Mouse (Mus musculus): ENCODE measurements around the gene Gfpt2.
A peak's percentile ranks its signal among the peaks of the same experiment; 100 is the strongest.
"Not testable (repeated sequence)": the region's sequence is repeated elsewhere in the genome, so short reads cannot be mapped to it uniquely, and the experiment has no call there.

The Gfpt2 gene

DNA sequence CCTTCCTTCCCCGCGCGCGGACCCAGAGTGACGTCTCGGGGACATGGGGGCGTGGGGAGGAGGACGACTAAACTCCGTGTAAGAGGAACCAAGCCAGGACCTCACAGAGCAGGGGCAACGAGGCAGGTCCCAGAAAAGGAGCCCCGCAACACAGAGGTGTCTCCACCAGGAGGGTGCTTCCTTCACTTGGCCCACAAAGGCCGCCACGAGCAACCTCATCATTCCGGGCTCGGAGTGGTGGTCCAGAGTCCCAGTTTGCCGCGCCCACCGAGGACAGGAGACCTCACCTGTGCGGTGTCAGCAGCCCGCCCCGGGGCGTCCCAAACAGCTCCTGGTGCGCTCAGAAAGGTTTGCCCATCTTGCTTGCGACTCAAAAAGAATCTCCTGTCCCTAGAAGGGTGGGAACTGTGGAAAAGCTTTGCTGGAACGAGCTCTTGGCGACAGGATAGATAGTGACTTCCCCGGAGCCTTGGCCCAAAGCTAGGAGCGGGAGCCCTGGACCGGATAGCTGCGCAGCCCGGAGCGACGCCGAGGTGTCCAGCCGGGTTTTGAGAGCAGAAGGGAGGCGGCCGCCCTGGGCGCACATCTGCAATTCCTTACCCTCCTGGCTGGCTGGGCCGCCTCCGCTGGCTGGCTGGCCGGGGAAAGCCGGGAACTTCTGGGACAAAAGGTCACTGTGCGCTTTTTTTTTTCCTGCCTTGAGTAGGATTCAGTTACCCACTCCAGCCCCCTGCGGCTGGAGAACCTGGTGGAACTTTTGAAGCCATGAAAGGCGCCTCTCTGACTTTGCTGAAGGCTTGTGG is 565 bp downstream of the Gfpt2 start:
- DNase-seq (ENCODE audit: low spot score in 2 of 2) = no peak

DNA sequence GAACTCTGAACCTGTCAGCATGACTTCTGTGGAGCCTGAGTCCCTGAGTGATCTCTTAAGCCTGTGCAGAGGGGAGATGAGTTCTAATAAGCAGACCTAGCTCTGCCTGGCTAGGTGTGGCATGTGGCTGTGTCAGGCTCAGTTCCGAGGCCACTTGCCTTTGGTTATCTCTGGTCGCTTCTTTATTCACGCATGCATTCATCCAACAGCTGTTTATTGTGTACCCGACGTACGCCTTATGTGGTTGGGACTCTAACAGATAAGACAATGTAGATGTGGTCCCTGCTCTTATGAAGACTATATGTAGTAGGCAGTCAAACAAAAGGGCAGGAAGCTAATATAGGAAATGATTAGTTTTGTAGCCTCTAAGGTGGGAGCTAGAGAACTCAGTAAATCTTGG is 5.0 kb downstream of the Gfpt2 start:
- no peak for DNase-seq (ENCODE audit: low spot score in 2 of 2)

DNA sequence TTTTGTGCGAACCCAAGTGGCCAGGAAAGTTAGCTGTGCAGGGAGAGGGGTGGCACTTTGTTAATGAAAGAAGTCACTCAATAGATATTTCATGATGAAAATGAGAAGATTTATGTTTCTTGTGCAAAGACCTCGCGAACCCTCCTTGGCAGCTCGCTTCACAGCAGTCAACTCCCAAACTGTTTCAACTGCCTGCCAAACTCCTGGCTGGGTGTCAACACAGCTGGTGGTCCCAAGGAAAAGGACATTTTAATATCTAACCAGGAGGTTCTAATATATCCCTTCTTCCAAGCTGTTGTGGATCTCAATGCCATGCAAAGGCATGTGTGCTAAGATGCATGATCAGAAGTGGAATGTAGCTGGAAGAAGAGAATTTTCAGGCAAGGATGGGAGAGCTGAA is 7.5 kb downstream of the Gfpt2 start:
- no peak for DNase-seq (ENCODE audit: low spot score in 2 of 2)

DNA sequence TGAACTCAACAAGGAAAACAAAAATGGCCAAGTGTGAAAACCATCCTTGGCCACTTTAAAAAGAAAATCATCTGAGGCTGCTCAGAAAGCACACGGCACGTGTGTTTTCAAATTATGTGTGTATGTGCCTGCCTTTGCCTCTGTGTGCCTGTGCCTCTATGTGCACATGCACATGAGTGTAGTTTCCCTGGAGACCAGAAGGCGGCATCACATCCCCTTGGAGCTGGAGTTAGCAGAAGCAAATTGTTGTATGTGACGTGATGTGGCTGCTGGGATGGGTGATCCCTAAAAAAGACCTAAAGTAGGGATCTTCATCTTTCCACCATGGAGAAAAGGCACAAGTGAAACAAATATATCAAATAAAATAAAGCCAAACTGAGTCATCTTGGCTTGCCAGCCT is 9.8 kb downstream of the Gfpt2 start:
- DNase-seq (ENCODE audit: low spot score in 2 of 2) = no peak

DNA sequence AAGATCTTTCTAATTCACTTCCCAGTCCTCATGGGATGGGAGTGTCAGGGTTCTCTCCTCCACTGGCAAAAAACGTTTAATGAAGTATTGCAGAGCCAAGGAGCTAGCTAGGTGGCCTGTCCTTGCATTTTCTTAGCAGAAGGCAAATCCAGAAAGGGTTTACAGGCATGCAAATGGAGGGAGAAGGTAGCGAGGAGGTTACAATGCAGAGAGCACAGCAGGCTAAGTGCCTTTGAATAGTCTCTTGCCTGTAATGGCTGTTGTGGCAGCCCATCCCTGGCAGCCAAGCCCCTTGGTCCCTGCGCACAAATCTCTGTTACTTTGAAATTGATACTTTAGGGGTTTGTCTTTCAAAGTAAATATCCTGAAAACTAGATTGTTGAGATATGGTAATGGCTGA is 12.2 kb downstream of the Gfpt2 start:
- DNase-seq (ENCODE audit: low spot score in 2 of 2) = no peak

DNA sequence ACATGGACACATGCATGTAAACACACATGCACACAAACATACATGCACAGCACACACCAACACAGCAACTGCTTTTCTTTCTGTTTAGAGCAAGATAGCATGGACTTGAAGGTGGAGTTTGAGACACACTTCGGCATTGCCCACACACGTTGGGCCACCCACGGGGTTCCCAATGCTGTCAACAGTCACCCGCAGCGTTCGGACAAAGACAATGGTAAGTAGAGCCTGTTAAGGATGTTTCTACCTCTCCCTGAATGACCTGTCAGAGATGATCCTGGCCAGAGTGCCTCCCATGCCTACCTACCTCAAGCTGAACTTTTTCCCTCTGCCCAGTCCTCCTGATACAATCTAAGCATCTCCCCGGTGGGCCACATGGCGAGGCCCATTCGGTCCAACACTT is 15.0 kb downstream of the Gfpt2 start:
- DNase-seq (ENCODE audit: low spot score in 2 of 2) = no peak

DNA sequence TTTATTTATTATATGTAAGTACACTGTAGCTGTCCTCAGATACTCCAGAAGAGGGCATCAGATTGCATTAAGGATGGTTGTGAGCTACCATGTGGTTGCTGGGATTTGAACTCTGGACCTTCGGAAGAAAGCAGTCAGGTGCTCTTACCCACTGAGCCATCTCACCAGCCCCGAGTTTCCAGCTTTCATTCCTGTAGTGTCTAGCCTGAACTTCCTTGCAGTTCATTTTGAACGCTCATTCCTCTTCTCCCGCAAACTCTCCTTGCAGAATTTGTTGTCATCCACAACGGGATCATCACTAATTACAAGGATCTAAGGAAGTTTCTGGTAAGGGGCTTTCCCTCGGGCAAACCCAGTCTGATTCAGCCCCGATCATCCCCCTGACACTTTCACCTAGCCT is 16.7 kb downstream of the Gfpt2 start:
- DNase-seq (ENCODE audit: low spot score in 2 of 2) = not testable (repeated sequence)

DNA sequence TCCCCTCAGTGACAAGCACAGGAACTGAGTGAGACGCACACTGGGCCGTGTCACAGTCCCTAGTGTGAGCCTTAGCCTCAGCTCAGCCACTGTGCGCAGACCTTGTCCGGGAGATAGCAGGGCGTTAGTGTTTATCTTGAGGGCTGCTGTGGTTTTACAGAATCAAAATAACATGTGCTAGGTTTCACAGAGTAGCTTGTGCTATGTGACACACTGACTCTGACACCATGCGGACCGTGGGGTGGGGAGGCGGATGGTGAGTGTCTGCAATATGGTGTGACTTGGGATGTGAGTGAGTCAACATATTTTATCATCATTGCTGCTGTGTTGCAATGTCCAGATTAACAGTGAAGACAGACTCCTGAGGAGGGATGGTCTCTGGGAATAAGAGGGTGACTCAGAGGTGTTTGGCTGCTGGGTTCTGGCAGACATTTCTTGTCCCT is 17.1 kb downstream of the Gfpt2 start:
- DNase-seq (ENCODE audit: low spot score in 2 of 2) = no peak

DNA sequence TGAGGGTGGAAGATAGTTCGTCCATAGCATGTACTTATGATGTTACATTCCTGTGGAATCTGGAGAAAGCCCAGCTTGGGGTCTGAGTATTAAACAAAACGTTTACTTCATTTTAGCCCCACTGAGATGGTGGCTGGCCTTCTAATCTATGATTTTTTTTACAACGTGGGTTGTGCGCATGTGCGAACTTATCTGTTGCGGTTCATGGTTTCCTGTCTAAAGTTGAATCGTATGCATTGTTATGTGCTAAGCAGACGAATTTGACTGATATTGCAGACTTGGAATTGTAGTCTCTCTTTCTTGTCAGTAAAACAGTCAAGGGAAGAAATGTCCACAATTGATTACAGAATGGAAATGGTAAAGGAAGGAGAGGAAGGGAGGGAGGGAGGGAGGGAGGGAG is 17.9 kb downstream of the Gfpt2 start:
- no peak for DNase-seq (ENCODE audit: low spot score in 2 of 2)

DNA sequence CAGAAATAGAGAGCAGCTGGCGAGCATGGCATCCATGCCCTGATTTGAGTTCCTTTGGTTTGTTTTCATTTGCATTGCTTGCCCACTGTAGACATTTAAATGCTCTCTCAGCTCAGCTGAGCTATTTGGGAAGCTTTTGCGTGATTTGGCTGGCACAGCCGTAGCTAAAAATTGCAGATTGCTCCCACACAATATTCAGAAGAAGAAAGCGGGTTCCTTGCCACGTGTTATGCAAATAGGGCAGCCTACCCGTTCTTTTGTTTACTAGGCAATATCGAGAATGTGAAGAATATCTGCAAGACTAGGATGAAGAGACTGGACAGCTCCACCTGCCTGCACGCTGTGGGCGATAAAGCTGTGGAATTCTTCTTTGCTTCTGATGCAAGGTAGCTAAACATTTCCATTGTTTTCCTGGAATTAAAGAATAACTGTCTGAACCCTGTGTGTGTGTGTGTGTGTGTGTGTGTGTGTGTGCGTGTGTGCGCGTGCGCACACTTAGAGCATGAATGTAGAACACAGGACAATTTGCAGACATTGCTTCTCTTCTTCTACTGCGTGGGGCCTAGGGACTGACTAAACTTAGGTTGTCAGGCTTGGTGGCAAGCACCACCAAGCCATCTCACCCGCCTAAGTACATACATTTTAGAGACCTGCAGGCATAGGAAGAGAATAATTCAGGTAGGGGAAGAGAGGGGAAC is 25.0 kb downstream of the Gfpt2 start:
- DNase-seq (ENCODE audit: low spot score in 2 of 2) = peak; percentile 90 to 92

DNA sequence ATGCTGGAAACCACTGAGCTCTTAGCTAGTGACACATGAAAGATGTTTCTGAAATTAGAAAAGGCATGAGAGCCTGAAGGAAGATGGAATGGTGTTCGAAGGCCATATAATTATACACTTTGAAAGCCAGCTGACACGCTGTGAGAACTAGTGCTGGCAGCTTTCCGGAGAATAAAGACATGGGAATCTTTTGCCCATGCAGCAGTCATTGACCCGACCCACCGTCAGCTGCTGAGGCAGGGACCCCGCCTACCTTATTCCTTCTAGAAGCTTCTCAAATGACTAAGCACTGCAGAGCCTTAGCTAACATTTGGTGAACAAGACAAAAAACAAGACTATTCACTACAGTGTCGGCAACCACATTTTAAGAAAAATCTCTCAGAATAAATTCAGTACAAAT is 25.7 kb downstream of the Gfpt2 start:
- DNase-seq (ENCODE audit: low spot score in 2 of 2) = peak; percentile 29 to 32

DNA sequence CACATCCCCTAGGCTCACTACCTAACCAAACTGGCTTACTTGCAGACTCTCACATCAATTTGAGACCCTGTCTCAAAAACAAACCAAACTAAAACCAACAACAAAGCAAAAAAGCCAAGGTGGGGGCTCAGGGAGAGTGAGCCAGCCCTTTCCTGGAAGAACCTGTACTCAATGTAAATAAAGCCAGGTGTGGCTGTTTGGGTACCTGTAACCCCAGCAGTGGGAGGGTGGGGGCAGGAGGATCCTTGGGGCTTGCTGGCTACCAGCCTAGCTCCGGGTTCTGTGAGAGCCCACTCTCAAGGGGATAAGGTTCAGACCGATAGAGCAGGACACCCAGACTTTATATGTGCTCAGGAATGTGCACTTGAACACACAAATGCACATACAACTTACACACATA is 26.9 kb downstream of the Gfpt2 start:
- no peak for DNase-seq (ENCODE audit: low spot score in 2 of 2)

DNA sequence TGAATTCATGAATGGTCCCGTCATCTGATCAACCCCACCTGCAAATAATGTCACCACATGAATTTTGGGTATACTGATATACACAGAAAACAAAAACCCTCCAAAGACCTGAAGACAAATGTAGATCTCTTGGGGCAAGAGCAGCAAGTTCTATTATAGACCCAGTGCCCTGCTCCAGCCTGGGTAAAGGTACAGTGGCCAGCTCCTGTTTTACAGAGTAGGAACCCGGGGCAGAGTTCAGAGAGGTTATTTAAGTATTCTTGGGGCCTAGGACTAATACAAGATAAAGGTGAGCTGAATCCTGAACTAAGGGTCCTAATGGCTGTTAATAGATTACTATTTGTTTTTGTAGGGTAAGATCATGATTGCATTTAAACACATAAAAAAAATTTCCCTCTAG is 27.6 kb downstream of the Gfpt2 start:
- DNase-seq (ENCODE audit: low spot score in 2 of 2) = no peak

DNA sequence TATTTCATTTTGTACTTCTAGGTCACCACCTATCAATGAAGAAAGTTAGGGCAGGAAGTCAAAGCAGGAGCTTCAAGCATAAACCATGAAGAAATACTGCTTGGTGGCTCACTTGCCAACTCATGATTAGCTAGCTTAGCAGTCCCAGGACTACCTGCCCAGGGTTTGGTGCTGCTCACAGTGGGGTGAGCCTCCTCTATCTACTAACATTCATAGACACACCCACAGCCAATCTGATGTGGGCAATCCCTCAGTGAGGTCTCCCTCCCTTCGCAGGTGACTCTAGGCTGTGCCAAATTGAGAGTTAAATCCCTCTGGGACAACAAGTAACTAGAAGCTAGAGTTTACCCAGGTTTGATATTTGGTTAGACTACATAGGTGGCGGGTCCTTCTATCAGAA is 28.4 kb downstream of the Gfpt2 start:
- DNase-seq (ENCODE audit: low spot score in 2 of 2) = no peak

DNA sequence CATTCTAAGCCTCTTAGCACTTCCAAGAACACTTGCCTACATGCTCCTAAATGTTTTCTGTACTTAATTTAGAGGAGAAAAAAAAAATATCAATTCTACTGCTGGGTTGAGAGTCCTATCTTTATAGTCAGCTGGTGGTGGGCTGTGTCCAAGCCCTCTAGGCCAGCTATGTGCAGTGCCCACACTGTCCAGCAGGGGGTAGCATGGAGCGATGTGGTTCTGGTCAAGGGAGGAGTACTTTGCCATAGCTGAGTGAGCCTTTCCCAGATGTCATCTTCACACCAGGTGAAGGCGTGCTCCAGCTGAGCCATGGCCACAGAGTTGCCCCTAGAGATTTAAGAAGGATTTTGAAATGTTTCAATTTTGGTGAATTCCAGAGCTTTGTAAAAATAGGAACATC is 30.9 kb downstream of the Gfpt2 start:
- peak in 1 of 2 experiments; percentile 56 for DNase-seq (ENCODE audit: low spot score in 2 of 2)

DNA sequence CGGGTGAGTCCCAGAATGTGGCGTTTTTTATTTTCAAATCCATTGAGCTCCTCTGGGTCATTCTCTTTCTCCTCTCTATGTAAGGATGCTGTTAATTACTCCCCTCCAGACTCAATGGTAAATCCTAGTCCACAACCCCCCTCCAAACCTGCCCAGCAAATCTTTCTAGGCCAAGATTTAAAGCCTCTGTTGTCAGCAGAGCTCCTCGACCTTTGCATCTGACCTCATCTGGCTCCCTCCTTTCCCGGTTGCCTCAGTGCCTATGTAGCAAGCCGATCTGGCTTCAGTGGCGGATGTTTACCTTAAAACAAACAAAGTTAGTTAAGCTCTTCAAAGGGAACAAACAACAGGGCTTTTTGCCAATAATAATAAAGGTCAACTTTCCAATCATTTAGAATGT is 33.3 kb downstream of the Gfpt2 start:
- DNase-seq (ENCODE audit: low spot score in 2 of 2) = no peak

DNA sequence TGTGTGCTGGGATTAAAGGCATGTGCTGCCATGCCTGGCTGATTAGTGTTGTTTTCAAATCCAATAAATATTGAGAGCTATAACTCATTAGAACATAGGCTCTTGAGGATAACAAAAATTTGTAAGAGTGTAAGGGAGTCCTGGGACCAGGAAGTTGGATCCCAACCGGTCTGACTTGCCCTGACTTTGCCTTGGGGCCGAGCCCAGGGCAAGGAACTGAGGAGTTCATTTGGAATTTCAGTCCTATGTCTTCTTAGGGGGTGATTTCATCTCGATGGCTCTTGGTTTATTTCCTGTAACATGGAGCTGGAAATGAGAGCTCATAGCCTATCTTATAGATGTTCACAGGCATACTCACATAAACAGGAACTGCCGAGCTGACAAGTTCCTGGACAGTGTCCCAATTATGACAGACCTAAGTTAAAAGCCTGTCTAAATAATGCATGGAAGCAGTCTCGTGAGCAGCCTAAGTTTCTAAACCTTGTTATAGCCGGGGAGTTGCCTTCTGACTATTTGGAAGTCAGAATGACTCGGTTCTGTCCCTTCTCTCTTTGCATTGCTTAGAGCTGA is 35.3 kb downstream of the Gfpt2 start:
- no peak for DNase-seq (ENCODE audit: low spot score in 2 of 2)

DNA sequence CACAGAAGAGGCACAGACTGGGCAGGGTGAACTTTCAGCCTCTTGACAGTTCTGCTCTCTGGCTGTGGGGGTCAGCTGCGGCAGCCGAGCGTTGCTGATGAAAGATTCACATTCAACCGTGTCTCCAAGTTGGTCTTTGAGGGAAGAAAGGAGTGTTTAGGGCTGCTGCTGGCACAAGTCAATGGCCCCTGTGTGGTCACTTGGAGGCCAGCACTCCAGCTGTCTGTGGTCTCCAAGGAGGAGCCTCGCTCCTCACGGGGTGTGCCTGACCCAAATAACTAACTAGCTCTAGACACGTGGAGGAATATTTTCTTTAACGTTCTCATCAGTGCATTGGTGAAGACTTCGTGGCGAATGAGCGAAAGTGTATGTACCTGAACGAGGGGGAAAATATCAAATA is 38.0 kb downstream of the Gfpt2 start:
- DNase-seq (ENCODE audit: low spot score in 2 of 2) = no peak

DNA sequence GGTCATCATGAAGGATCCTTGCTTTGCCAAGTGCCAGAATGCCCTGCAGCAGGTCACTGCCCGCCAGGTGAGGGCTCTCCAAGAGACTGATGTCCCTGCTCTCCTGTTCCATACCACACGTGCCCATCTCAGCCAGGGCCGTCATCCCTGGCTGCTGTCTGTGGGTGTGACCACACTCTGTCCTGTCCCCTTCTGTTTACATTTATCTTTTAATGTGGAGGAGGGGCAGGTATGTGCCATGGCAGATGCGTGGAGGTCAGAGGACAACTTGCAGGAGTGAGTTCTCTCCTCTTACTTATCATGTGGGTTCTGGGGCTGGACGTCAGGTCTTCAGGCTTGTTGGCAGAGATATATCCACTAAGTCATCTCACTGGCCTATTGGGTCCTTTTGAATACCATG is 39.0 kb downstream of the Gfpt2 start:
- DNase-seq (ENCODE audit: low spot score in 2 of 2) = no peak

DNA sequence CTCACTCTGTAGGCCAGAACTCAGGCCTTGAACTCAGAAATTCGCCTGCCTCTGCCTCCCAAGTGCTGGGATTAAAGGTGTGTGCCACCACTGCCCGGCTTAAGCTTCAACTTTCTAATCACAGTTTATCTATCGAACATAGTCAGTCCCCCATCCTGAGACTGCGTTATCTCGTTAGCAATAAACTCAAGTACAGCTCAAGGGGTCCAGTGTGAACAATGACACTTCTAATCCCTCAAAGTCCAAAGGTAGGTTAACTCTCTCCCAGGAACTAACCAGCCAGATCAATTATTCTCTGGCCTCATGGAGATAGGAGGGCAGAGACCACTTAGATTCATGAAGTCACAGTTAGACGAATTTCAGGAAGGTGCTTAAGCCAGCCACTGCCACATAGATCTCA is 40.3 kb downstream of the Gfpt2 start:
- no peak for DNase-seq (ENCODE audit: low spot score in 2 of 2)

DNA sequence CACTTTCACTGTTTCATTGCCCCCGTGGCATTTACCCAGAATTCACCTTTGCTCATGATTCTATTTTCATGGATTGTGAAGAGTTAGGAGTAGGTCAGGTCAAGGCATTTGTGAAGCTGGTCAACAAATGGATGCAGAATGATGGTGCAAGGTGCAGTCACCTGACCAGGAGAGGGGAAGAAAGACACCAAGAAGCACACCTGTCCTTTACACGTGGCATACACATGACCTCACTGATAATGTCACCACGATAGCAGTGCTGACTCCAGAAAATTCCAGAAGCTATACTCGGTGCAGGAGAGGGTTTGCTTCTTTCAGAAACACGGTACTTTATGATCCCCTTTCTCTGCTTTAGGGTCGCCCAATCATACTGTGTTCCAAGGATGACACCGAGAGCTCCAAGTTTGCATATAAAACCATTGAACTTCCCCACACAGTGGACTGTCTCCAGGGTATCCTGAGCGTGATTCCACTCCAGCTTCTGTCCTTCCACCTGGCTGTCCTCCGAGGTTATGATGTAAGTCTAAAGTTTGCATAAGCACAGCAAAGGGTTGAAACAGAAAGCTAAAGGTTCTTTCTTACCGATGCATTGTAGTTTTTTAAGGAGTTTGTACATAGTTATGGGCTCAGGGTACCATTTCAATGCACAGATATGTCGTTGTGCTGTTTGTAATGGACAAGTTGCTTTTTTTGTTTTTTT is 41.4 kb downstream of the Gfpt2 start:
- DNase-seq (ENCODE audit: low spot score in 2 of 2) = no peak

DNA sequence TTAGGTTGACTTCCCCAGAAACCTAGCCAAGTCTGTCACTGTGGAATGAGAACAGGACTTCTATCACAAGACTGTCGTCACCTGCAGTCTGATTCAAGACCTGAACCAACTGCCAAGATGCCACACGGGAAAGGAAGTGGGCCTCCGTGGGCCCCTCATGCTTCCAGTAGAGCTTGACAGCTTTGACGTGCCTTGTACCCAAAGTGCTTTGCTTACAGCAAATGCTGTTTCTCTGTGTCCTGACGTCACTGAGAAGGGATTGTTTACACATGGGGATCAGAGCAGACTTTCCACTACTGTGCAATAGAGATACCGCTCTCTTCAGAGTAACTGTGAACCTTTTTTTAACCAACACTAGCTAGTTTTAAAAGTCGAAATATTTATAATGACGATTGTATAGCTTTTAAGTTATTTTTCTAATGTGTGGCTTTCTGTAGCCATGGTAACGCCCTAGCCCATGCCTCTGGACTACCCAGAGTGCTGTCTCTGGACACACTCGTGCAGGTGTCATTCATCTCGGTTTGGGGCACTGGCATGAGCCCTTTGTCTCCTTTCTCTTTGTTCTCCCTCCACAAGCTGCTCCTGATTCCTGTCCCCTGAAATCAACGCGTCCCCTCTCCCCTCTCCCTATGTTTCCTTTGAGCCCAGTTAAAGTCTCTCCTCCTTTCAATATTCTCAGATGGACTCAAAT is 43.9 kb downstream of the Gfpt2 start:
- DNase-seq (ENCODE audit: low spot score in 2 of 2) = no peak
